Comparison of ENCODE assay signal across 8 mouse cellular contexts in the genomic region with DNA sequence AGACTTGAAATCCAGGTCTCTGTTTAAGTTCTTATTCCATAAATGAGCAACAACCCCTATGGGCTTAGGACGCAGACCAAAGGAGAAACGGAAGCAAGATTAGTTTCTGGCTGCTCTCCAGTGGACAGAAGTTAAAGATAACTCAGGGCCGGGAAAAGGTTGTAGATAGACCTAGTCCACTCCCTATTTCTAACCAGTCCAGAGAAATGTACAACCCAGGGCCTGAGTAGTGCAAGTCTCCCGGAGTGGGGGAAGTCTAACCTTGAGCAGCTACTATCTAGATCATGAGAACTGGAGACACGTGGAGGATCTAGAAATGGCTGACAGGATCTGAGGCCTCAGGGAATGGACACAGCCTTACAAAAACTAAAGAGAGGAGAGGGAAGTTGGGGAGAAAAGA. TPM values are rescaled to one million over a fixed set of nuclear protein-coding genes. Genes with fewer than 3 reads are reported as not detected.
DNase-seq lines count a peak whose midpoint lies in the region; ATAC-seq lines count a peak whose summit lies in the region.

No protein-coding gene starts in this region.

- ATAC-seq in forebrain, embryonic 15.5 days (replicated peaks): peak; percentile 1; the same call in 1 of the 2 replicates
- ATAC-seq in midbrain, embryonic 12.5 days (ENCODE audit: low FRiP score, low read depth): no peak

- DNase-seq in adrenal gland, postnatal 10 days: peak; percentile 40
- DNase-seq in adrenal gland, adult 18-20 months (ENCODE audit: low spot score in 2 of 2): no peak
- DNase-seq in MEL-GATA-1-ER (ENCODE audit: extremely low read depth, low read depth): peak; percentile 85
- peak; percentile 51 to 76 for DNase-seq in kidney, adult 8-10 months
- no peak for DNase-seq in left cerebral cortex, postnatal 14 days (ENCODE audit: low spot score in 2 of 2)
- DNase-seq in urinary bladder, postnatal 10 days (ENCODE audit: low spot score): no peak

- H3K27ac ChIP-seq in forebrain, embryonic 15.5 days (replicated peaks): peak overlapping the region; percentile 98
- peak overlapping the region; percentile 89 for H3K27ac ChIP-seq in midbrain, embryonic 12.5 days (replicated peaks)

- peaks cover 12% of the 10 kb centered on the region for H3K36me3 ChIP-seq in forebrain, embryonic 15.5 days
- H3K36me3 ChIP-seq in midbrain, embryonic 12.5 days: peaks cover 18% of the 10 kb centered on the region

- peaks cover 47% of the 10 kb centered on the region for H3K4me1 ChIP-seq in forebrain, embryonic 15.5 days
- peaks cover 35% of the 10 kb centered on the region for H3K4me1 ChIP-seq in midbrain, embryonic 12.5 days

- peak overlapping the region; percentile 71 for H3K4me2 ChIP-seq in forebrain, embryonic 15.5 days (replicated peaks)
- H3K4me2 ChIP-seq in midbrain, embryonic 12.5 days (replicated peaks): peak overlapping the region; percentile 70

- intact Hi-C loops in left cerebral cortex, postnatal 14 days (cut with DNase I): no loop called here

- H3K27me3 ChIP-seq in forebrain, embryonic 15.5 days: no peaks in the 10 kb centered on the region
- no peaks in the 10 kb centered on the region for H3K27me3 ChIP-seq in midbrain, embryonic 12.5 days

- H3K9ac ChIP-seq in forebrain, embryonic 15.5 days (replicated peaks): peak overlapping the region; percentile 99
- peak overlapping the region; percentile 90 for H3K9ac ChIP-seq in midbrain, embryonic 12.5 days (replicated peaks)

- H3K4me3 ChIP-seq in forebrain, embryonic 15.5 days: peak overlapping the region; percentile 88
- peak overlapping the region; percentile 75 for H3K4me3 ChIP-seq in midbrain, embryonic 12.5 days

- WGBS in forebrain, embryonic 15.5 days: 27% methylated on average over 5 of the region's 5 CpGs
- 39% methylated on average over 5 of the region's 5 CpGs for WGBS in midbrain, embryonic 12.5 days

- no peaks in the 10 kb centered on the region for H3K9me3 ChIP-seq in forebrain, embryonic 15.5 days
- H3K9me3 ChIP-seq in midbrain, embryonic 12.5 days: no peaks in the 10 kb centered on the region

RNA-seq across cellular contexts. Expression of gene Atpif1, which starts 1.0 kb away (rescaled TPM):
- 100 to 1,000 TPM; 311 to 337 TPM for total RNA-seq in adrenal gland, postnatal 10 days (2021)
- 100 to 1,000 TPM; 233 to 327 TPM for total RNA-seq in adrenal gland, adult 18-20 months (2021)
- 1,097 and 1,228 TPM in 2 replicates for polyA plus RNA-seq in forebrain, embryonic 15.5 days (2015; fragmentation: Nextera tagmentation; extraction: Ambion mirVana)
- 1,144 and 1,189 TPM in 2 replicates for polyA plus RNA-seq in midbrain, embryonic 12.5 days (2016; fragmentation: Nextera tagmentation; extraction: Ambion mirVana)
- total RNA-seq in left cerebral cortex, postnatal 14 days (2021): 100 to 1,000 TPM; 629 to 641 TPM

RNA-seq across cellular contexts. Expression of gene Dnajc8, which starts 2.9 kb away (rescaled TPM):
- 10 to 100 TPM; 73.9 to 87.0 TPM for total RNA-seq in adrenal gland, postnatal 10 days (2021)
- total RNA-seq in adrenal gland, adult 18-20 months (2021): 10 to 100 TPM; 73.1 to 97.9 TPM
- polyA plus RNA-seq in forebrain, embryonic 15.5 days (2015; fragmentation: Nextera tagmentation; extraction: Ambion mirVana): 146 and 150 TPM in 2 replicates
- 176 and 189 TPM in 2 replicates for polyA plus RNA-seq in midbrain, embryonic 12.5 days (2016; fragmentation: Nextera tagmentation; extraction: Ambion mirVana)
- 10 to 100 TPM; 76.0 to 79.0 TPM for total RNA-seq in left cerebral cortex, postnatal 14 days (2021)

RNA-seq across cellular contexts. Expression of gene Sesn2, which starts 22.2 kb away (rescaled TPM):
- 10 to 100 TPM; 11.6 to 26.0 TPM for total RNA-seq in adrenal gland, postnatal 10 days (2021)
- total RNA-seq in adrenal gland, adult 18-20 months (2021): 10 to 100 TPM; 20.5 to 21.5 TPM
- polyA plus RNA-seq in forebrain, embryonic 15.5 days (2015; fragmentation: Nextera tagmentation; extraction: Ambion mirVana): 5.6 and 6.3 TPM in 2 replicates
- polyA plus RNA-seq in midbrain, embryonic 12.5 days (2016; fragmentation: Nextera tagmentation; extraction: Ambion mirVana): 11.7 TPM in 2 replicates
- total RNA-seq in left cerebral cortex, postnatal 14 days (2021): 10 to 100 TPM; 10.8 to 12.2 TPM

RNA-seq across cellular contexts. Expression of gene Ptafr, which starts 31.4 kb away (rescaled TPM):
- 1 to 10 TPM; 1.9 to 2.3 TPM for total RNA-seq in adrenal gland, postnatal 10 days (2021)
- total RNA-seq in adrenal gland, adult 18-20 months (2021): 1 to 10 TPM; 1.3 to 3.9 TPM
- polyA plus RNA-seq in forebrain, embryonic 15.5 days (2015; fragmentation: Nextera tagmentation; extraction: Ambion mirVana): 0.26 and 0.39 TPM in 2 replicates
- 0.50 and 0.68 TPM in 2 replicates for polyA plus RNA-seq in midbrain, embryonic 12.5 days (2016; fragmentation: Nextera tagmentation; extraction: Ambion mirVana)
- 1 to 10 TPM; 1.4 to 1.6 TPM for total RNA-seq in left cerebral cortex, postnatal 14 days (2021)

Comparison
In these comparisons a context has a peak if more than half of its experiments do, and no peak if none do; other contexts are left out.
1. DNase-seq: peak in adrenal gland, postnatal 10 days (single experiment), MEL-GATA-1-ER (single experiment) and kidney, adult 8-10 months (2 of 2); none in adrenal gland, adult 18-20 months (0 of 2), left cerebral cortex, postnatal 14 days (0 of 2) and urinary bladder, postnatal 10 days (single experiment).